Mouse (Mus musculus) WW6 (cell line): ENCODE measurements around the gene Zfp987.
"Not testable (repeated sequence)": the region's sequence is repeated elsewhere in the genome, so short reads cannot be mapped to it uniquely, and the experiment has no call there.

Experiments used
- DNase-seq: peaks from one replicate; pipeline ENCODE4 v3.0.0-alpha.2; 2013; ENCODE audit warnings: low read depth, low spot score

The Zfp987 gene

DNA sequence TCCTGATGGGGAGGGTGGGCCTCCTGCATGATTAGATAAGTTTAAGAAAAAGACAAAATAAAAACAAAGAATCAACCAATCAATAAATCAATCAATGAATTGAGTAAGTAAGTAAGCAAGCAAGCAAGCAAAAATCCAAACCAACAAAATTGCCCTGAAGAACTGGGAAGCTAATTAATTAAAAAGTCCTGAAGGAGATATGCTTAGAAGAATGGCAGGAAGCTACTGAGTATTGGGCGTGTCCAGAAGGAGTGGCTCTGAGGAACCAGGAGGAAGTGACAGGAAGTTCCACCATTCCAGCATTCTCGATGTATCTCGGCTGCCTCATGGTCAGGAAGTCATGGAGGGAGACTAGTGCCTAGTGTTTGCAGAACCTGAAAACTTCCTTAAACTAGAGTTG lies at the start of gene Zfp987:
Gene Zfp987 (plus strand): TSS at position 301 of the 400 bp plus-strand sequence.
- not testable (repeated sequence) for DNase-seq

DNA sequence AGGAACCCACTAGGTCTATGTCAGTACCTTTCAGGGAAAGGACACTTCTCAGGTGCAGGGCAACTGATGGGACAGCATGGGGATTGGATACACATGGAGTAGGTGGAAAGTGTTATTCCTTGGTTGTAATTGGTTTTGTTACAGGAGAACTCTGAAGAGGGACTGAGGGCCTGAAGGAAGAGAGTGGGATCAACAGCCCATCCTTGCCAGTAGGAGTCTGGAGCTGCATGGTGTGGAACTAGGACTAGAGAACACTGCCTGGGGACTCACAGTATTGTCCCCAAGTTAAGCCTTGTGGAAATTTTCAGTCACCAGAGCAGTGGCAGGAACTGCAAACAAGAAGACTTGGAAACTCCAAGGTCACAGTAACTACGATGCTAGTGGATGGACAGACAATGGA lies 44.6 kb upstream of the Zfp987 start:
- not testable (repeated sequence) for DNase-seq

DNA sequence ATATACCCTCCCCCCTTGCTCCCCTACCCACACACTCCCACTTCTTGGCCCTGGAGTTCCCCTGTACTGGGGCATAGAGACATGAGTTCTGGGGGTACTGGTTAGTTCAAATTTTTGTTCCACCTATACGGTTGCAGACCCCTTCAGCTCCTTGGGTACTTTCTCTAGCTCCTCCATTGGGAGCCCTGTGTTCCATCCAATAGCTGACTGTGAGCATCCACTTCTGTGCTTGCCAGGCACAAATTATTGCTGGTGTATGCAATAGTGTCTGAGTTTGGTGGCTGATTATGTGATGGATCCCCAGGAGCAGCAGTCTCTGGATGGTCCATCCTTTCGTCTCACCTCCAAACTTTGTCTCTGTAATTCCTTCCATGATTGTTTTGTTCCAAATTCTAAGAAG lies 43.7 kb upstream of the Zfp987 start:
- DNase-seq: not testable (repeated sequence)

DNA sequence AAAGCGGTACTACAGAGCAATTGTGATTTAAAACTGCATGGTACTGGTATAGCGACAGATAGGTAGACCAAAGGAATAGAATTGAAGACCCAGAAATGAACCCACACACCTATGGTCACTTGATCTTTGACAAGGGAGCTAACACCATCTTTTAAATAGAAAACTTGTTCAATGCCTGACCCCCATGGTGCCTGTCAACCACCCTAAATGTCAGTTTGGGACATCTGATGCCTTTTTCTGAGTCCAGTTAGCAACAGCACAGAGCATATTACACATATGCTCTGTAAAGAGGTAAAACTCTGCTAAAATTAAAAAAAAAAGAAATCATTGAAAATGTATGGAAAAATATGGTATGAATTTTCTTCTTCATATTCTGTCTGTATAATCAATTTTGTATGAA lies 41.8 kb upstream of the Zfp987 start:
- no peak for DNase-seq

DNA sequence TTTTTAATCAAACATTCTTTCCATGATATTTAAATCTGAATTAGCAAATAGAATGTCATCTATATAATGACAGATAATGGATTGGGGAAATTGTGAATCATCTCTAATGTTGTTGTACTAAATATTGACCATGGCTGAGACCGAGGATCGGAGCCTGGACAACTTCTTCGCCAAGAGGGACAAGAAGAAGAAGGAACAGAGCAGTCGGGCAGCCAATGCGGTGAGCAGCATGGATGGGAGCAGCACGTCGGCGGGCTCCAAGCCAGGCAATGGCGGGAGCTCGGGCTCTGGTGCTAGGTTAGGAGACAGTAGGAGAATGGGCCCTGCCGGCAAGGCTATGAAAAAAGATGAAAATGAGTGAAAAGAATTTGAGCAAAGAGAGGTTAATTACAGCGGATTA lies 38.5 kb upstream of the Zfp987 start:
- not testable (repeated sequence) for DNase-seq

DNA sequence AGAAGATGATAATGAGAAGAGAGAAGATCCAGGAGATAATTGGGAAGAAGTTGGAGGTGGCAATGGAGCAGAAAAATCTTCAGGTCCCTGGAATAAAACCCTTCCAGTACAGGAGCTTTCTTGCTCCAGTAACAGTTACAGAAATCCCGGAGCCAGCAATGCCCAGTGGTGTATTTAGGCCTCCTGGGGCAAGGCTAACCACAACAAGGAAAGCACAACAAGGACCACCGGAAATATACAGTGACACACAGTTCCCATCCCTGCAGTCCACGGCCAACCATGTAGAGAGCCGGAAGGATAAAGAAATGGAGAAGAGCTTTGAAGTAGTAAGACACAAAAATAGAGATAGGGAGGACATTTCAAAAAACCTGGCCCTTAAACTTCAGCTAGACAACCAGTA lies 38.0 kb upstream of the Zfp987 start:
- not testable (repeated sequence) for DNase-seq

DNA sequence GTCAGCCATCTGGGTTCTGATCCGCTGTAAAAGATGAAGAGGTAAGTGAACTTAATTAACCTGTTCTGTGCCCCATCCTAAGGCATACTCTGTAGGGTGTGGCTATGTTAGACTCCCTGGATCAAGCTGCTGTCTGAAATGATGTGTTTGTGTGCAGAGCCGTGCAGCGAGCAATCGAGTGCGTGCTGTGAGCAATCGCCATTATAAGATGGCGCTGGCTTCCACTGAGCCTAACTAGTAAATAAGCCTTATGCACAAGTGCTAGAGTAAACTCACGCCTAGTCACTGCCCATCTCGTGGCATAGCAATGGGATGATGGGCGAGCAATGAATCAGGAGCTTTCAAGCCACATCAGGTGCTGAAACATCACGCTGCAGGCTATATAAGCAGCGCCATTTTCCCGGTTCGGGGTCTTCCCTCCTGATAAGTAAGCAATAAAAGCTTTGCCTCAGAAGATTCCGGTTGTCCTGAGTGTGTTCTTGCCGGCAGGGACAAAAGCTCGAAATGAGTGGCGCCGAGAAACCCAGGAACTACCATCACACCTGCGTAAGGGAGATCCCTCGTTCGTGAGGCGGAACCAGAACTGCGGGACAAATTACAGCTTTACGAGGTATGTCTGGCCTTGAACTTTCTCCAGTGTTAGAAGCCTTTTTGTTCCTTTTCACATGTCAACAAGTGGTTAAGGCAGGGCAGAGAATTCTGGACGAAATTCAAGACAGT lies 37.0 kb upstream of the Zfp987 start:
- not testable (repeated sequence) for DNase-seq

DNA sequence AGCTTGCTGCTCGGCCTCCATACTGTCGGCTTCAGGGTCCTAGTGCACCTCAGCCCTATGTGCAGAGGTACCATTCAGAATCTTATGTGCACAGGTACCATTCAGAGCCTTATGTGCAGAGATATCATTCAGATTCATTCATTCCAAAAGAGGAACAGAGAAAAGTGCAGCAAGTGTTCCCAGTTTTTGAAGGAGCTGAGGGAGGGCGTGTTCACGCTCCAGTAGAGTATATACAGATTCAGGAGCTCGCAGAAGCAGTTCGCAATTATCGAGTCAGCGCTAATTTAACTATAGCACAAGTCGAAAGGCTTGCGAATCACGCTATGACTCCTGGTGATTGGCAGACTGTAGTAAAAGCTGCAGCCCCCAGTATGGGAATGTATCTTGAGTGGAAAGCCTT lies 36.0 kb upstream of the Zfp987 start:
- not testable (repeated sequence) for DNase-seq

DNA sequence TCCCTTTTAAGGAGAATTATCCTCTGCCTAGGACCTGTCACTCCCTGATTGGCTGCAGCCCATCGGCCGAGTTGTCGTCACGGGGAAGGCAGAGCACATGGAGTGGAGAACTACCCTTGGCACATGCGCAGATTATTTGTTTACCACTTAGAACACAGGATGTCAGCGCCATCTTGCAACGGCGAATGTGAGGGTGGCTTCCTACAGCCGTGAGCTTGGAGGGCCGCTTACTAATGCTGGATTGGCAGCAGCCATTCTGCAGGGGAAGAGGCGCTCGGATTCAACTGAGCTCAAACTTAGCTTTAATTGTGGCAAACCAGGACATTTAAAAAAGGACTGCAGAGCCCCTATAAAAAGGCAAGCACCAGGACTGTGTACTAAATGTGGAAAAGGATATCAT lies 35.1 kb upstream of the Zfp987 start:
- DNase-seq: not testable (repeated sequence)

DNA sequence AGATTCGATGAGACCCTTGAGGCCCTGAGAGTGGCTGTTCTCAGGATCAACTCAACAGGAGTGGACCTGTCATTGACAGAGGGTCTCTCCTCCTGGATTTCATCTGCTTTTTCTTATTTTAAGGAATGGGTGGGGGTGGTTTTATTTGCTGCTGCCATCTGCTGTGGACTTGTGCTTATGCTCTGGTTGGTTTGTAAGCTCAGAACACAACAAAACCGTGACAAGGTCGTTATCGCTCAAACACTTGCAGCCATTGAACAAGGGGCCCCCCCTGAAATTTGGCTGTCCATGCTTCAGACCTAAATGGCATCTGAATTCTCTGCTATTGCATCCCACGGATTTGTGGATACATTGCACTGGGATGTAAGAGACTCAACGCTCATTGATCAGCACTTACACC lies 34.1 kb upstream of the Zfp987 start:
- not testable (repeated sequence) for DNase-seq

DNA sequence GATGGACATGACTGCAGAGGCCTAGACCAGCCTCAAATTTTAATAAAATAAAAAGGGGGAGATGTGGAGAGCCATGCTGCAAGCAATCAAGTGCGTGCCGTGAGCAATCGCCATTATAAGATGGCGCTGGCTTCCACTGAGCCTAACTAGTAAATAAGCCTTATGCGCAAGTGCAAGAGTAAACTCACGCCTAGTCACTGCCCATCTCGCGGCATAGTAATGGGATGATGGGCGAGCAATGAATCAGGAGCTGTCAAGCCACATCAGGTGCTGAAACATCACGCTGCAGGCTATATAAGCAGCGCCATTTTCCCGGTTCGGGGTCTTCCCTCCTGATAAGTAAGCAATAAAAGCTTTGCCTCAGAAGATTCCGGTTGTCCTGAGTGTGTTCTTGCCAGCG lies 33.5 kb upstream of the Zfp987 start:
- not testable (repeated sequence) for DNase-seq

DNA sequence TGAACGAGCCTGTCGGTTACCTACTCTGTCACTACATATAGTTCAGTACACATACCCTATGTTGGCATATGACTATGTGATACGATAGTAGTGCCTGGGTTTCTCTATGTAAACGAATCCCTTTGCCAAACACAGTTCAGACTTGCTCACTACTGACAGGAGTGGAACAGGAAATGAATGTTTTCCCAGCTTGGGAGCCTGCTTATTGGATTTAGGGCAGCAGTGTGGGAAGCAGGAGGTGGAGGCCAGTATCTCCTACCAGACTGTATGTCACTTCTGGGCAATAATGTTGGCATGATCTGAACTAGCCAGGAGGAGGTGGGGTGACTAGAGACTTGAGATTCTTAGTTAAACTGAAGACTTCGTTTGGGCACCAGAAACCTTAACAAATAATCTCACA lies 32.3 kb upstream of the Zfp987 start:
- not testable (repeated sequence) for DNase-seq

DNA sequence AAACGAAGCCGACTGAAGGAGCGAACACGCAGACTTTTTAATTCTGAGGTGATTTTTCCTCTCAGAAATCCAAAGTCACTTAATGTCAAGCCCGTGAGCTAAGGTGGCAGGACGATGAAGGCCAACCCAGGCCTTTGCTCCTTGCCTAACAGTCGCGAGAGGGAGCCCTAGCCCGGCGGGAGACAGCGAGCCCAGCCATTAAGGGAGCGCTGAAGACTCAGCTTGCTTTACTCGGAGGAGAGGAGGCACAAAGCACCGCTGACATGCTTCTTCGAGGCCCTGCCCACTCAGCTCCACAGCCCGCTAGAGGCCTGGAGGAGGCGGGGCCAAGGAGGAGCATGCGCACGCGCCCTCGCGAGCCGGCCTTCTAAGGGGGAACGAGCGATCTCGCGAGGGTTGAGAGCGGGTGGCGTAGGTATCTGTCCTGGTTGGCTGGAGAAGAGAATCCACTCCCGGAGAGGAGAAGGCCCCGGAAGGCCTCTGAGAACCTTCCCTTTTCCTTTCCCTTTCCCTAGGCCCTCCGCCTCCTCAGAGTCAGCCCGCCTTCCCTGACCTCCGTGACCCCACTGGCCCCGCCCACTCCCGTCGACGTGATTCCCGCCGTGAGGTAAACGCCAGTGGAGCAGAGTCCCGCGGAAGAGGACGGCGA lies 30.0 kb upstream of the Zfp987 start:
- DNase-seq: peak; percentile 60

DNA sequence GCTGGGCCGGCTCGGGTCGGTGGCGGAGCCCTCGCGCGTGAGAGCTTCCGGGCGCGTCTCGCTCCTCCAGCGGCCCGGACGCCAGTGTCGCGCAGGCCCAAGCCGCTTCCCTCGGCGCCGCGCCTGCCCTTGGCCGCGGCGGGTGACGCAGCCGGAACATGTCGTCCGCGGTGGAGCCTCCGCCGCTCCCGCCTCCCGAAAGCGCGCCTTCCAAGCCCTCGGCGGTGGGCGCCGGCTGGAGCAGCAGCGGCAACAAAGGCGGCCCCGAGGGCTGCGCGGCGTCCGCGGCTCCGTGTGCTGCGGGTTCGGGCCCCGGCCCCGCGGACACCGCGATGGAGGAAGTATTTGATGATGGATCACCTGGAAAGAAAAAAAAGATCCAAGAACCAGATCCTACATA lies 29.5 kb upstream of the Zfp987 start:
- peak; percentile 24 for DNase-seq

DNA sequence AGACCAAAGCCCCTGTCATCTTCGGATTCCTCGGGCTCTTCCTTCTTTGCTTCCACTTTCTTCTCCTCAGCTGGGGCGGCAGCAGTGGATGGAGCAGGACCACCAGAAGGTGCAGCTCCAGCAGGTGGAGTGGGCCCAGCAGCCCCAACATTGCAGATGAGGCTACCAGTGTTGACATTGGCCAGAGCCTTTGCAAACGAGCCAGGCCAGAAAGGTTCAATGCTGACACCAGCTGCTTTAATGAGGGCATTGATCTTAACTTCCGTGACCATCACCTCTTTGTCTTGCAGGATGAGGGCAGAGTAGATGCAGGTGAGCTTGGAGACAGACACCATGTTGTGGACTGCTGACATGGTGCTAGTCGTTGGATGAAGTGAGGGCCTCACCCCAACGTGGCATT lies 23.8 kb upstream of the Zfp987 start:
- DNase-seq: not testable (repeated sequence)

DNA sequence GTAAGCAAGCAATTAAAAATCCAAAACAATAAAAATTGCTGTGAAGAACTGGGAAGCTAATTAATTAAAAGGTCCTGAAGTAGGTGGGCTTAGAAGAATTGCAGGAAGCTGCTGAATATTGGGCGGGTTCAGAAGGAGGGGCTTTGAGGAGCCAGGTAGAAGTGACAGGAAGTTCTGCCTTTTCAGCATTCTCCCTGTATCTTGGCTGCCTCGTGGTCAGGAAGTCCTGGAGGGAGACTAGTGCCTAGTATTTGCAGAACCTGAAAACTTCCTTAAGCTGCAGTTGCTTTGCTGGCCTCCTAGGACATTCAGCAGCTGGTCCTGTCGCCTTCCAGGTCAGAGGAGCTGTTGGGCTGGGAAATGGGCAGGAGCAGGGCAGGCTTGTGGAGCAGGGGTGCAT lies 4.3 kb downstream of the Zfp987 start:
- DNase-seq: not testable (repeated sequence)

DNA sequence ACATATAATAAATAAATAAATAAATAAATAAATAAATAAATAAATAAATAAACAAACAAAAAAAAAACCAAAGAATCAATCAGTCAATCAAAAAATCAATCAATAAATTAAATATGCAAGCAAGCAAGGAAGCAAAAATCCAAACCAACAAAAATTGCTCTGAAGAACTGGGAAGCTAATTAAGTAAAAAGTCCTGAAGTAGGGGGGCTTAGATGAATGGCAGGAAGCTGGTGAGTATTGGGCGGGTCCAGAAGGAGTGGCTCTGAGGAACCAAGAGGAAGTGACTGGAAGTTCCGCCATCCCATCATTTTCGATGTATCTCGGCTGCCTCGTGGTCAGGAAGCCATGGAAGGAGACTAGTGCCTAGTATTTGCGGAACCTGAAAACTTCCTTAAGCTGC lies 59.4 kb downstream of the Zfp987 start, which contains the start of gene Zfp600:
Gene Zfp600 (plus strand): TSS at position 301 of the 400 bp plus-strand sequence.
- not testable (repeated sequence) for DNase-seq

DNA sequence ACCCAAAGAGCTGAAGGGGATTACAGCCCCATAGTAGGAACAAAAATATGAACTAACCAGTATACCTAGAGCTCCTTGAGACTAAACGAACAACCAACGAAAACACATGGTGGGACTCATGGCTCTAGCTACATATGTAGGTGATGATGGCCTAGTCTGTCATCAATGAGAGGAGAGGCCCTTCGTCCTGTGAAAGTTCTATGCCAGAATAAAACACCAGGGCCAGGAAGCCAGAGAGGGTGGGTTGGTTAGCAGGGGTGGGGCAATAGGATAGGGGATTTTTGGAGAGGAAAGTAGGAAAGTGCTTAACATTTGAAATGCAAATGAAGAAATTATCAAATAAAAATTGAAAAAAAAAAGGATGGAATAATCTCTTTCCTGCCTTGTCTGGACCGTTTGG lies 65.8 kb downstream of the Zfp987 start:
- not testable (repeated sequence) for DNase-seq

DNA sequence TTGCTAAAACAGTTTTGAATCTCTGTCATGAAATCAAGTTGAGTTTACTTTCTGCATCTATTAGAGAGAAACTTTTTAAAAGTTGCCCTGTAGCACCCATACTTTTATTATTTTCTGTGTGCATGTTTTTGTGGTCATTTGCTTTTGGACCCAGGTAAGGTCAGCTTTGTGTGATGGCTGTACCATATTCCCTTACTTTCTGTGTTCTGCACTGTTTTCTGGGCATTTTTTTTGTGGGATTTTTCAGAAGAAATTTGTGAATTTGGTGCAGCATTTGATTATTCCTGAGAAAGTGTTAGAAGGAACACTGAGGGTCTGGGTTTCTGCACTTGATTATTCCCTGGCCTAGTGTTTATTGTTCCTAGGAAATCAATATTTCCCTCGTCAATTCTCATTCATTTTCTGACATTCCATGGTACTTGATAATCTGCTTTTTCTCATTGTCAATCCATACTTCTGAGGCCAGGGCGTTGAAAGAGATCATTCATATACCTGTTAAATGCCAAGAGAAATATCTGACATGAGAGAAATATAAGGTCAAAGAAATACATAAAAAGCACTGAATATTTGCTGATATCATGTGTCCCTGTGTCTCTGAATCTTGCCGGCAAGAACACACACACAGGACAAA lies 70.2 kb downstream of the Zfp987 start:
- DNase-seq: not testable (repeated sequence)

DNA sequence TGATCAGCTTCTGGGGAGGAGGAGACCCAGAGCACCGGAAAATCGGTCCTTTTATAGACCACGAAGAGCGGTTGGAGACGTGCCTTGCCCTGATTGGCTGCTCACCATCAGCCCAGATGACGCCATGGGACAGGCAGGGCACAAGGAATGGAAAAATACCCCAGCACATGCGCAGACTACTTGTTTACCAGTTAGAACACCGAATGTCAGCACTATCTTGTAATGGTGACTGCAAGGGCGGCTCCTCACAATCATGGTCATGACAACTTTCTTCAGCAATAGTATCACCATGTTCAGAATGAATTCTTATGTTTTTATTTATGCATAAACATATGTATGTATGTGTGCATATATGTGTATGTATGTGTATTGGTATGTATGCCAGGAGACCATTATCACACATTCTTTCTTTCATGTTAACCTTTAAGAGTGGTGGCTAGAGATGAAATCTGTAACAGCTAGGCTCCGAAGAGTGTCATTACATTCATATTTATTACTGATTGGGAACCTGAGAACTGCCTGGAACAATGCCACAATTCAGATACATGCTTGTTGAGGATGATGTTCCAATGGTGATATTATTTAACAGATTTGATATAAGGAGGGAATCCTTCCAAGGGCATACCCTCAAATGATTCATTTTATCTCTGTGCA lies 70.9 kb downstream of the Zfp987 start:
- not testable (repeated sequence) for DNase-seq

DNA sequence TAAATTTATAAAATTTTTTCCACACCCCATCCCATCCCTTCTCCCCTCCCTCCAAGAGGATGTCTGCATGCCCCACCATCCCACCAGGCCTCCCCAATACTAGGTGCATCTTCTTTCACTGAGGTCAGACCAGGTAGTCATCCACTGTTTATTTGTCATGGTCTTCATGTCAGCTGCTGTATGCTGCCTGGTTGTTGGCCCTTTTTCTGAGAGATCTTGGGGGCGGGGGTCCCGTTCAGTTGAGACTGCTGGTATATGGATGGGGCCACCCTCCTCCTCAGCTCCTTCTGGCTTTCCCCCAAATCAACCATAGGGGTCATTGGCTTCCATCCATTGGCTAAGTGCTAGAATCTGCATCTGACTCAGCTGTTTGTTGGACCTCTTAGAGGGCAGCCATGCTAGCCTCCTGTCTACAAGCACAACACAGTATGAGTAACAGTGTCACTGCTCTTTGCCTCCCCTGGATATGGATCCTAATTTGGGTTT lies 71.7 kb downstream of the Zfp987 start:
- not testable (repeated sequence) for DNase-seq
